Mouse (Mus musculus): ENCODE data around the gene AL607142.1. TPM values are rescaled to one million over a fixed set of nuclear protein-coding genes. Genes with fewer than 3 reads are reported as not detected.

AL607142.1 gene
- not detected for total RNA-seq (2021)
- long read RNA-seq, experiment 1, result 0 reads
- long read RNA-seq, experiment 2, result 0 reads

DNA sequence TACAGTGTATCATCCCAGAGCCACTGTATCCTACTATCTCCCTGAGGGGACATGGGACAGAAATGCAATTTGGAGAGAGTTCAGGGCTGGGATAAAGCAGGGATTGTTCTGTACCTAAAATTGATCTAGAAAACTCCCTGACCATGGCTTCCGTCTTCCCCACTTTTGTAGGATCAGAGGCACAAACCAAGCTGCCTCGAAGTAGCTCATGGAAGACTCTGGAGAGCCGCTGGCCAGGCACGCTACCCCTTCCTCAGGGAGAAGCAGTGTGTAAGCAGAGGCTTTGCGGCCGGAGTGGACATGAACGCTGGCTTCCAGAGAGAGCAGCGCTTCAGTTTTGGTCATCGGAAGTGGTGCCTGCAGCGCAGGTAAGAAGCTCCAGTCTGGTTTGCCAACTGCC, at the start of gene AL607142.1:
Gene AL607142.1, plus strand, starts transcription at position 301 of the 400 bp plus-strand sequence.
- Histone ChIP-seq H3K27ac (no peak within 1 kb of the TSS), H3K4me3 (no peak within 1 kb of the TSS)
- no peak for DNase-seq
- intact Hi-C loops (cut with DNase I), result no loop called here
- TF ChIP-seq CTCF (IDR thresholded peaks at IDR 0.05), result no peak

DNA sequence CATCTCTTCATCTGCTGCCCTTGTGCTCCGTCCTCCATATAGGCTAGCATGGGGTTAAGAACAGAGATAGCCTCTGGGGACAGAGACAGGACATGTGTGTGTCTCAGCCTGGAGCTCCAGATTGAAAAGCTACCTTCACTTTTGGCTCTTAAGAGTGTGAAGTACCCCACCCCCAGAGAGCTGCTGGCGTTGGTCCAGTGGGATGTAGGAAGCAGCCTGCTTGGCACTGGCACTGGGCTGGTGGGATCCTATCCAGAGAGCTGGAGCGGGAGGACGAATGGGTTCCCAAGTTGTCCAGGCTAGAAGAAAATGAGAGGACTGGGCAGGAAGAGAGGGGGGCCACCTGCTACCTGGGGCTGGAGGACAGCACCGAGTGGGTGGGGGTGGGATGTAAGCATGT, 46.4 kb upstream of the AL607142.1 start:
- Histone ChIP-seq H3K4me3 (no peak overlapping the region), H3K27ac (no peak overlapping the region)
- TF ChIP-seq CTCF (IDR thresholded peaks at IDR 0.05), result no peak
- intact Hi-C loops (cut with DNase I), result no loop called here
- no peak for DNase-seq

DNA sequence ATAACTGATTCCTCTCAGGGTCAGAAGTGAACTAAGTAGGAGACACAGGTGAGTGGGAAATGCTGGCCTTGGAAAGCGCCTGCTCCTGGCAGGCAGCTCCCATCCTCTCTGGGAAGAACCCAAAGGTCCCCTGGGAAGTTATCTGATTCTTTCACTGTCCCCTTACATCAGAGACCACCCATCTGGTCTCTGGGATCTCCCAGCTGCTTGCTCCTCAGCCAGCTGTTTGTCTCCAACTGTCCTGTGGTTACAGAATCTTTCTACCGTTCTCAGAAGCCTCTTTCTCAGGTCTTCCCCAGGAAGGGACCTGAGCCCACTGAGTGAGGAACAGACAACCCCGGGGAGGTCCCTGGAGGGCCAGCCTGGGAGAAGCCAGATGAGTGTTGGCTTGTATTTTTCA, 42.4 kb upstream of the AL607142.1 start:
- Histone ChIP-seq H3K4me3 (no peak overlapping the region), H3K27ac (no peak overlapping the region)
- no peak for TF ChIP-seq CTCF (IDR thresholded peaks at IDR 0.05)
- intact Hi-C loops (cut with DNase I), result no loop called here
- DNase-seq, result no peak

DNA sequence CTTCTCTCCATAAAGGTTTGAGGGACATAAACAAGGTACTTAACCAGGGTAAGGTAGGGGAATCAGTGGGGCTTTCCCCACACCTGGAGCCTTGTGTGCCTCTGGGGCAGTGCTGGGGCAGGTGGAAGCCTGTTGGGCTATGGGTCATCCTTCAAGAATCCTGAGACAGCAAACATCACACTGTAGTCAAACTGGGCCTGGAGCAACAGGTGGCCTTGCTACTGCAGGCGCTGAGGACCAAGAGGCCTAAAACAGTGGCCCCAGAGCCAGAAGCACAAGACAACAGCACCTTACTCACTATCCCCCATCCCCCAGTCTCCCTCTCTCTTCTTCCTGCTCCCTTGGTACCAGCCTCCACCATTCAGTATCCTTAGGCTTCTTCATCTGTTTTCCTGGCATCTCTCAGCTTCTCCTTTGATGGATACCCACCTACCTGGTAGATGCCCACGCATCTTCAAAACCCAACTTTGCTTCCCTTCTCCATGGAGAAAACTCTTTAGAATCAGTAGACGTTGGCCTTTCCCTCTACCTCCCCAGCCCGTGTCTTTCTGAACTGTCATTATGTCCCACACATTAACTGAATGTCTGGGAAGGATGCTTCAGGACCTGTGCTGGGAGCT, 41.5 kb upstream of the AL607142.1 start:
- H3K27ac ChIP-seq, result no peak overlapping the region
- TF ChIP-seq CTCF (IDR thresholded peaks at IDR 0.05), result no peak
- H3K4me3 ChIP-seq, result no peak overlapping the region
- intact Hi-C loops (cut with DNase I), result no loop called here
- no peak for DNase-seq

DNA sequence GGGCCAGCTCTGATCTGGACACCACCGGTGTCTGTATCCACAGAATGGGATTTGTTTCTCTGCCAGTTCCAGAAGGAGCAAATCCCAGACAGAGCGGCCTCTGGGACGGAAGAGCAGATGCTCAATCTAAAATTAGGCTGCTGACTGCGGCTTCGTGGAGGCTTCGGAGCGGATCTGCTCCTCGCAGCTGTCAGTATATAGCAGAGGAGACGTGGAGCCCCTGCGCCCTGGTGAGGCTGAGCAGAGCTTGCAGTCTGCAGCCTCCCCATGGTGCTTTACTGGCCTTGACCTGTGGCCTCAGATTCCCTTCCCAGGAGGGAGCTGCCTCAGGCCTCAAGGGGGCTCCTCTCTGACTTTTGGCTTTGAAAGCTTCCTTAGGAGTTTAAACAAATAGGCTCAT, 40.7 kb upstream of the AL607142.1 start:
- intact Hi-C loops (cut with DNase I), result no loop called here
- DNase-seq, result peak; percentile 47
- Histone ChIP-seq H3K27ac (no peak overlapping the region), H3K4me3 (no peak overlapping the region)
- TF ChIP-seq CTCF (IDR thresholded peaks at IDR 0.05), result no peak

DNA sequence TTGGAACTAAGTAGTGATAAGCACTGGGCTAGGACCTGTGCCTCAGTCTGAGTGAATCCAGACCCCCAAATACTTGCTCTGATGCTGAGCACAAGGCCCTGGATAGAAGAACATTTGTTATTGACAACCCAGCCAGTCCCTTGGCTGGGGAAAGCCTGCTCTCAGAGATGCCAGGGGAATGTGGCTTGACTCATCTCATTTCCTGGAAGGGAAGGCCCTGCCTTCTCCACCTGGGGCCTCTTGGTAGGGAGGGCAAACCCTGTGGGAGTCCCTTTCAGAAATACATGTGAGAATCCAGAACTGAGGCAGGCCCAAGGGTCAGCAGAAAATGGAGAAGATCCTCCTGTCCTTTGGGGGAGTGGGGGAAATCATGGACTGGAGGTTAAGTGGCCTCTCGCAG, 37.1 kb upstream of the AL607142.1 start:
- Histone ChIP-seq H3K27ac (no peak overlapping the region), H3K4me3 (no peak overlapping the region)
- intact Hi-C loops (cut with DNase I), result no loop called here
- no peak for TF ChIP-seq CTCF (IDR thresholded peaks at IDR 0.05)
- DNase-seq, result no peak

DNA sequence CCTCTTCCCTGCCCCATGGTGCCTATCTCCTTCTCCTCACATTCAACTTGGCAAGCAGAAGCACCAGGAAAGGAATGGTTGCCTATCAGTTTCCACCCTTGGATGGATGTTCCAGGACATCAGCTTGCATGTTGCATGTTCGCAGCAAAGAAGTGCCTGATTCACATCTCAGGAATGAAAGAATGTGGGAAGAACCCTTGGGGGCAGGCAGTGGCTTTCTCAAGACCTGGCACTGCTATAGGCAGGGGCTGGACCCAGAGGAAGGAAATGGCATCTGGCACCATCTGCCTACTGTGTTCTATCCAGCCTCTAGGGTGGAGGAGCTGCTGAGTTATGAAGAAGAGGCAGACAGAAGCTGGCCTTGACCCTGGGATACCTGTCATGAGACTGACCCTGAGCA, 34.9 kb upstream of the AL607142.1 start:
- intact Hi-C loops (cut with DNase I), result no loop called here
- TF ChIP-seq CTCF (IDR thresholded peaks at IDR 0.05), result no peak
- Histone ChIP-seq H3K4me3 (no peak overlapping the region), H3K27ac (no peak overlapping the region)
- DNase-seq, result no peak

DNA sequence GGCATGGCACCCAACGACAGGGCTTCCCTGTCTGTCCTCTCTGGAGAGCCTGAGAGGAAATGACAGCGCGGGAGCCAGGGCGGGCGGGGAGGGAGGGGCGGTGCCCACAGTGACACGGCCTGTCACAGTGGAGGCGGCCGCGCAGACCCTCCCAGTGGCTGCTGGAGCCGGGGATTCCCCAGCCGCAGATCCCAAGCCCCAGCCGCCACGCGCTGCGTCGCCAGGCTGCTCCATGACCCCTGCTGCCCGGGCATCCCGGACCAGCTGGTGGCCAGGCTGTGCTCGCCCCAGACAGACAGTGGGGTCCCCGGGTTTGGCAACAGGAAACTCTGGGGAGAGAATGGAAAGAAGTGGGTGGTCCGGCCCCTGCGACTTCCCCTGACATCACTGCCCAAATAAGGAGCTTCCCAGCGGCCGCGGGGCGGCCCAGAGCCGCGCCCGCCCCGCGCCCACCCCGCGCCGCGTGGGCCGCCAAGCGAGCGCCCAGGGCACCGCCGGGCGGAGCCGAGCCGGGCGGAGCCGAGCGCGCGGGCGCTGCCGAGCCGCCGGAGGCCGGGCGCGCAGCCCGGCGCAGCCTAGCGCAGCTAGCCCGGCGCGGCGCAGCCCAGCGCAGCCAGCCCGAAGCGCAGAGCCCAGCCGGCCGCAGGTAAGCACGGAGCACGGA, 32.3 kb upstream of the AL607142.1 start:
- Histone ChIP-seq H3K27ac (peak overlapping the region; percentile 69), H3K4me3 (peak overlapping the region; percentile 87)
- DNase-seq, result peak; percentile 65
- intact Hi-C loops (cut with DNase I), result no loop called here
- no peak for TF ChIP-seq CTCF (IDR thresholded peaks at IDR 0.05)

DNA sequence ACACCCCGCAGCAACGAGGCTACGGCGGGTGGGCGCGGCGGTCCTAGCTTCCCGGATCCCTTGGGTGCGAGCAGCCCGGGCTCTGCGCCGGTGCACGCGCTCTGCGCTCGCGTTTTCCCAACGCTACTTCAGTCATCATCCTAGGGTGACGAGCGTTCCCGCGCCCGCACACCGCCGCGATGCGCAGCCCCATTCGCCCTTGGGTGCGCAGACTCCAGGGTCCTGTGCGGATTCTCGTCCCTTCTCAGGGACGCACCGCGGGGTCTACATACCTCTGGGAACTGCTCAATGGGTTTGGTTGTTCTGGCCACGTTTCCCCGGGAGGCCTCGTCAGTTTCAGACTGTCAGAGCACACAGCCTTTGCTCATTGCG, 31.8 kb upstream of the AL607142.1 start:
- H3K27ac ChIP-seq, result peak overlapping the region; percentile 43; the same call in 1 of the 2 replicates
- peak overlapping the region; percentile 87 for H3K4me3 ChIP-seq
- intact Hi-C loops (cut with DNase I), result no loop called here
- no peak for TF ChIP-seq CTCF (IDR thresholded peaks at IDR 0.05)
- DNase-seq, result no peak

DNA sequence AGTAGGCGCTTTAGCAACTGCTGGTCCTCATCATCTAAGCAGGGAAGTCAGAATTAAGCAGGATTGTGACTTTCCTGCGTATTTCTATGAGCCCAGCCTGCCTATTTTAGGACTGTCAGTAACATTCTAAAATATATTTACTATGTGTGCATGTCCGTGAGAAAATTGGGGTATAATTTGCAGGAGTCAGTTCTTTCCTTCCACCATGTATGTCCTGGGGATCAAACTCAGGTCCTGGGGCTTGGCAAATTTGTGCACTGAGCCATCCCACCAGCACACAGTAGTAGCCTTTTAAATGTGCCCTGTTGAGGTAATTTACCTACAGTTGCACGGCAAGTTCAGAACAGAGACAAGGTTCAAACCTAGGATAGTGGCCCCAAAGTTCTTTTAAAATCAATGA, 28.5 kb upstream of the AL607142.1 start:
- DNase-seq, result no peak
- TF ChIP-seq CTCF (IDR thresholded peaks at IDR 0.05), result no peak
- Histone ChIP-seq H3K4me3 (no peak overlapping the region), H3K27ac (no peak overlapping the region)
- intact Hi-C loops (cut with DNase I), result no loop called here

DNA sequence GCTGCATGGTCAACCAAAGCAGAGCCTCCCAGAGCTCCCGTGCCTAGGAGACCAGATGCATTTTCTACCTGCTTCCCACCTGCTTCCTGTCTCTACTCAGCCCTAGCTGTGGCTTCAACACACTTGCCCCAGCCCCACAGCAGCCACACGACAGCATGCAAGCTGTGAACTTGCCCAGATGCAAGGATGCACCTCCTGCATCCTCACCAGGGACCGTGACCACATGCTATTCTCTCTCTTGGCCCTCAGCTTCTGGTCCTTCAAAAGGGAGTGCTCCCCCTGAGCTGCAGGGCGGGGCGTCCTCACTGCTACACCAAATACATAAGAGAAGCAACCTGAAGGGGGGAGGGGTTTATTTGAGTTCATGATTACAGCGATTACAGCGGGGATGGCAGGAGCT, 27.8 kb upstream of the AL607142.1 start:
- H3K27ac ChIP-seq, result no peak overlapping the region
- no peak for TF ChIP-seq CTCF (IDR thresholded peaks at IDR 0.05)
- intact Hi-C loops (cut with DNase I), result no loop called here

DNA sequence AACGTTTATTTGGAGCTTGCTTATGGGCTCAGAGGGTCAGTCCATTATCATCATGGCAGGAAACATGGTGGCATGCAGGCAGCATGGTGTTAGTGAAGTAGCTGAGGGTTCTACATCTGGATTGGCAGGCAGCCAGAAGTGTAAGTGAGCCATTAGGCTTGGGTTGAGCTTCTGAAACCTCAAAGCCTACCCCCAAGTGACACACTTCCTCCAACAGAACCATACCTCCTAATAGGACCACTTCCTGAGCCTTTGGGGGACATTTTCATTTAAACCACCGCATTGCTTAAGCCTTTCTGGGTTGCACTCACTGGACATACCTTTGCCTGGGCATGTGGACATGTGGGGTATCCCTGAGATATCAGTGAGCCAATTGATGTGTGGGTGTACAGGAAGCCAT, 23.3 kb upstream of the AL607142.1 start:
- intact Hi-C loops (cut with DNase I), result no loop called here
- no peak for DNase-seq
- TF ChIP-seq CTCF (IDR thresholded peaks at IDR 0.05), result no peak
- no peak overlapping the region for H3K27ac ChIP-seq
- no peak overlapping the region for H3K4me3 ChIP-seq

More for the DNA sequence above, 27.8 kb upstream of the AL607142.1 start:
- DNase-seq, result no peak
- no peak overlapping the region for H3K4me3 ChIP-seq

DNA sequence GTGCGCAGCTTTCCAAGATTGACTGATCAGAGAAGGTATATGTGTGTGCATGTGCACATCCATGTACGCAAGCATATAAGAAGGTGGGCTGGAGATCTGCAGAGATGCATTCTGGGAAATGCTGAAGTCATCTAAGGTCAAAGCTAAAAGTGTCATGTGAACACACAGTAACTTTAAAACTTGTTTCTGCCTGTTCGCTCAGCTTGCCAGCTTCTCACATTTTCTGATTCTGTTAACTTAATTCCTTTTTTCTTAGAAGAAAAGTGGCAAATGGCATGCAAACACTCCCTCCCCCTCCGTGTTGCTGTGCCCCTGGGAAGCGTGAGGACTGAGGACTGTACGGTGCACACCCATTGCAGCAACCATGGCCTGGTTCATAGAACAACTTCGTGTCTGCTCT, 22.3 kb upstream of the AL607142.1 start:
- DNase-seq, result no peak
- Histone ChIP-seq H3K4me3 (no peak overlapping the region), H3K27ac (no peak overlapping the region)
- intact Hi-C loops (cut with DNase I), result no loop called here
- no peak for TF ChIP-seq CTCF (IDR thresholded peaks at IDR 0.05)

DNA sequence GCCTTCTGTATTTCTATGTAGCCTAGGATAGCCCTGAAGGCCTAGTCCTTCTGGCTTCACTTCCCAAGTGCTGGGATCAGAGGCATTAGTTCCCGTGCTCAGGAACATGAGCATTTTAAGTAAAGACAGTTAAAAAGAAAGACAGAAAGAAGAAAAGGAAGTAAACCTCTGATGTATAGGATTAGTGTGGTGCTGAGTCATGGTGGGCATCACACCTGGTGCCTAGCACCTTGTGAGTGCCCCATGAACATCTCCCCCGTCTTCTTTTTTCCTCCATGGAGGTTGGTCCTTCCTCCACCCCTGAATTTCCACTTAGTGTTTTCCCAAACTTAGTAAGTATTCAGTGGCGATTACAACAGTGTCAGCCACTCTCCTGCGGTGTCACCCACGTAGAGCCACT, 20.2 kb upstream of the AL607142.1 start:
- TF ChIP-seq CTCF (IDR thresholded peaks at IDR 0.05), result no peak
- no peak for DNase-seq
- intact Hi-C loops (cut with DNase I), result no loop called here
- Histone ChIP-seq H3K27ac (no peak overlapping the region), H3K4me3 (no peak overlapping the region)

All from gastrocnemius, adult 2 months (tissue).